ENCODE assay signal across 16 mouse cellular contexts in the genomic region with DNA sequence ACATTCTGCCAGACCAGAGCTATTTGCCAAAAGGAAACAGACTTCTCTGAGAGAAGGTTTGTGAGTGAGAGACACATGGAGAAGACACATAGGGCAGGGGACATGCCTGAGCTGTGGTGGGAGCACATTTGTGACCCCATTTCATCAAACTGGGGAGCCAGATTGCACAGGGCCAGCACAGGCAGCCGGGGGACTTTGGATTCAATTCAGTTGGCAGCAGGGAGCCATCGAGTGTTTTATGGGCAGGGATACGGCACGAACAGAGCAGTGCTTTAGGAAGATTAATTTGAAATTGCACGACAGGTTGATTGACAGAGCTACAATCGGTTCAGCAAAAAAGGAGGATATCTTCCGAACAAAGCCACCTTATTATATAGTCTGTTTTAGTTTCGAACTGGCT.
DNase-seq lines count a peak whose midpoint lies in the region; ATAC-seq and TF ChIP-seq lines count a peak whose summit lies in the region.
"Had no signal": no experiment of that assay in that cellular context is flagged by ENCODE, and none has a peak within 500 bp of the region (broad histone marks: within the 10 kb centered on the region; RNA-seq: fewer than 3 reads in every experiment).

No protein-coding gene starts in this region.

- H3K4me3 ChIP-seq in neural tube, embryonic 13.5 days, result no peak overlapping the region
- H3K4me3 ChIP-seq in midbrain, embryonic 10.5 days, result no peak overlapping the region
- no peak overlapping the region for H3K4me3 ChIP-seq in neural tube, embryonic 15.5 days (replicated peaks)
- H3K4me3 ChIP-seq in kidney, adult 2 months (ENCODE audit: insufficient read depth, low read depth, low read length), result no peak overlapping the region
- H3K4me3 ChIP-seq: embryonic facial prominence, embryonic 12.5 days; gastrocnemius, adult 2 months; limb, embryonic 15.5 days had no signal

- no peaks in the 10 kb centered on the region for H3K36me3 ChIP-seq in neural tube, embryonic 13.5 days
- no peaks in the 10 kb centered on the region for H3K36me3 ChIP-seq in midbrain, embryonic 10.5 days
- H3K36me3 ChIP-seq in neural tube, embryonic 15.5 days, result no peaks in the 10 kb centered on the region
- no peaks in the 10 kb centered on the region for H3K36me3 ChIP-seq in kidney, adult 2 months (ENCODE audit: control insufficient read depth, insufficient read depth, low read length)
- H3K36me3 ChIP-seq: embryonic facial prominence, embryonic 12.5 days; limb, embryonic 15.5 days had no signal

- H3K9ac ChIP-seq in neural tube, embryonic 13.5 days, result 0 out of 2 replicates have a peak overlapping the region, but pooled peaks have one; percentile 13
- H3K9ac ChIP-seq in neural tube, embryonic 15.5 days (replicated peaks), result no peak overlapping the region
- H3K9ac ChIP-seq: embryonic facial prominence, embryonic 12.5 days; limb, embryonic 15.5 days had no signal

- no peak for TF ChIP-seq CTCF in kidney, adult 2 months (conservative IDR thresholded peaks at IDR 0.05; ENCODE audit: insufficient read depth, insufficient read length, low read depth, low read length)

- no peaks in the 10 kb centered on the region for H3K27me3 ChIP-seq in neural tube, embryonic 13.5 days
- H3K27me3 ChIP-seq in midbrain, embryonic 10.5 days (ENCODE audit: low read depth, poor library complexity, severe bottlenecking), result no peaks in the 10 kb centered on the region
- no peaks in the 10 kb centered on the region for H3K27me3 ChIP-seq in neural tube, embryonic 15.5 days (replicated peaks)
- H3K27me3 ChIP-seq in kidney, adult 2 months (replicated peaks; ENCODE audit: control insufficient read depth, insufficient read depth, low read length), result no peaks in the 10 kb centered on the region
- H3K27me3 ChIP-seq: embryonic facial prominence, embryonic 12.5 days had no signal

- WGBS in neural tube, embryonic 13.5 days, result 24% methylated on average over 8 of the region's 8 CpGs
- WGBS in midbrain, embryonic 10.5 days, result 67% methylated on average over 8 of the region's 8 CpGs
- WGBS in neural tube, embryonic 15.5 days, result 13% methylated on average over 8 of the region's 8 CpGs
- 45% methylated on average over 8 of the region's 8 CpGs for WGBS in kidney, adult 2 months

- DNase-seq in cerebellum, postnatal 14 days, result peak; percentile 58 to 68
- DNase-seq in cerebellum, adult 18-20 months, result no peak
- no peak for DNase-seq in neural tube, embryonic 10.5 days (ENCODE audit: extremely low spot score, low spot score)
- DNase-seq in midbrain, embryonic 10.5 days (ENCODE audit: low spot score), result no peak
- no peak for DNase-seq in kidney, adult 2 months
- no peak for DNase-seq in adrenal gland, adult 8-10 months
- DNase-seq: adrenal gland, postnatal 25 days; gastrocnemius, adult 2 months; heart, postnatal 10 days; kidney, adult 18-20 months; kidney, postnatal 36 days; lung, adult 18-20 months had no signal

- H3K4me2 ChIP-seq in neural tube, embryonic 13.5 days, result peak overlapping the region; percentile 23
- H3K4me2 ChIP-seq in neural tube, embryonic 15.5 days, result no peak overlapping the region
- H3K4me2 ChIP-seq: embryonic facial prominence, embryonic 12.5 days; limb, embryonic 15.5 days had no signal

- peak overlapping the region; percentile 72 for H3K27ac ChIP-seq in neural tube, embryonic 13.5 days (replicated peaks)
- 0 out of 2 replicates have a peak overlapping the region, but pooled peaks have one; percentile 61 for H3K27ac ChIP-seq in midbrain, embryonic 10.5 days (replicated peaks)
- H3K27ac ChIP-seq in neural tube, embryonic 15.5 days (replicated peaks), result peak overlapping the region; percentile 49
- no peak overlapping the region for H3K27ac ChIP-seq in kidney, adult 2 months (ENCODE audit: insufficient read depth, low read depth, low read length)
- H3K27ac ChIP-seq: embryonic facial prominence, embryonic 12.5 days; gastrocnemius, adult 2 months; limb, embryonic 15.5 days had no signal

- no peak for TF ChIP-seq POLR2A in kidney, adult 2 months (IDR thresholded peaks at IDR 0.05; ENCODE audit: low read depth, low read length)

- H3K4me1 ChIP-seq in neural tube, embryonic 13.5 days (replicated peaks), result peaks cover 47% of the 10 kb centered on the region
- H3K4me1 ChIP-seq in midbrain, embryonic 10.5 days, result peaks cover 31% of the 10 kb centered on the region
- H3K4me1 ChIP-seq in neural tube, embryonic 15.5 days, result peaks cover 38% of the 10 kb centered on the region
- no peaks in the 10 kb centered on the region for H3K4me1 ChIP-seq in kidney, adult 2 months (ENCODE audit: control insufficient read depth, insufficient read depth, low read length)
- H3K4me1 ChIP-seq: limb, embryonic 15.5 days had no signal

- peak; percentile 74 for ATAC-seq in neural tube, embryonic 13.5 days (ENCODE audit: low read depth)
- no peak for ATAC-seq in neural tube, embryonic 15.5 days (ENCODE audit: low FRiP score)

- 0 out of 2 replicates have a peak, but pooled peaks cover 3% of the 10 kb centered on the region for H3K9me3 ChIP-seq in neural tube, embryonic 13.5 days
- peaks cover 8% of the 10 kb centered on the region; the same call in 1 of the 2 replicates for H3K9me3 ChIP-seq in midbrain, embryonic 10.5 days (replicated peaks)
- no peaks in the 10 kb centered on the region for H3K9me3 ChIP-seq in neural tube, embryonic 15.5 days (replicated peaks)
- H3K9me3 ChIP-seq: embryonic facial prominence, embryonic 12.5 days; limb, embryonic 15.5 days had no signal

Comparison
In these comparisons a context has a peak if more than half of its experiments do, and no peak if none do; other contexts are left out.
1. DNase-seq: peak in cerebellum, postnatal 14 days (2 of 2); none in cerebellum, adult 18-20 months (0 of 2), neural tube, embryonic 10.5 days (single experiment), midbrain, embryonic 10.5 days (single experiment), kidney, adult 2 months (single experiment) and adrenal gland, adult 8-10 months (single experiment).